Mouse (Mus musculus) thymus, adult 2 months (tissue): ENCODE measurements at regions not wholly inside any gene's neighbourhood (a gene's known extent, or its start where the extent isn't known, plus 50 kb on each side); places are given as distances from the start of the nearest gene placed in this dataset.

Experiments used
- CTCF ChIP-seq: fragments of 200-500 bp; IDR thresholded peaks from 2 replicates; pipeline ENCODE4 v1.5.1; 2012; ENCODE audit warnings: mild to moderate bottlenecking, control low read depth, low read length, moderate library complexity, borderline replicate concordance; ENCODE audit not compliant: control insufficient read depth, poor library complexity, insufficient read depth; ENCODE audit errors: extremely low read depth
- POLR2A ChIP-seq: fragments of 200-500 bp; IDR thresholded peaks from 2 replicates; pipeline ENCODE4 v1.6.1; 2012; ENCODE audit warnings: mild to moderate bottlenecking, low read length, control low read depth, moderate library complexity; ENCODE audit not compliant: control insufficient read depth, poor library complexity, insufficient read depth; ENCODE audit errors: extremely low read depth

DNA sequence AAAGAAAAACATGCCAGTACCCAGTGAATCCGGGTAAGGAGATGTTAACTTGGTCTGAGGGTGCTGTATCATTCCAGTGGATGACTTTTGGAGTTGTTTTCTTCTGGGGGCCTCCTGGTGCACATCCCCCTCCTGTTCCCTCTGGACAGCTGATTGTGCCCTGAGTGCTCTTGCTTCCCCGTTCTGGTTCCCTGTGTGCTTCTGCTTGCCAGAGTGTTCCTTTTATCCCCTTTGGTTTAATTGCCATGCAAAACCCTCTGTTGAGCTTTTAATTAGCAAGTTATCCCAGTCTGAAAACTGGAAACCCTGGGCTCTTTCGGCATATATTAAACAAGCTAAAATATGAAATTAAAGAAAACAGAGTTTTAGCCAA lies 175.6 kb upstream of the Rbms1 start:
- no peak for TF ChIP-seq CTCF
- no peak for TF ChIP-seq POLR2A
